Mouse (Mus musculus): ENCODE data around the gene Ntsr1. TPM values are rescaled to one million over a fixed set of nuclear protein-coding genes. Genes with fewer than 3 reads are reported as not detected.
A peak's percentile ranks its signal among the peaks of the same experiment; 100 is the strongest.

The Ntsr1 gene
- polyA plus RNA-seq, 1 experiment from 2014 or later = 0.11 TPM

GRCm38 (mm10) chr2:180588736-180589122, 89.0 kb downstream of the Ntsr1 start:
- H3K9me3 ChIP-seq (ENCODE audit: control insufficient read depth, low read length) = no peaks in the 10 kb centered on the region
- peak; percentile 19 for ATAC-seq (ENCODE audit: low FRiP score, low TSS enrichment)
- peak overlapping the region; percentile 94 for H3K4me3 ChIP-seq (ENCODE audit: low read depth, low read length)
- no peak for DNase-seq (ENCODE audit: low spot score)
- peak; percentile 58 for TF ChIP-seq CTCF (IDR thresholded peaks at IDR 0.05; ENCODE audit: low read depth)
- TF ChIP-seq EP300 (optimal IDR thresholded peaks at IDR 0.05) = no peak
- peak overlapping the region; percentile 88 for H3K4me2 ChIP-seq (replicated peaks; ENCODE audit: low read depth)
- peak overlapping the region; percentile 87 for H3K9ac ChIP-seq (ENCODE audit: low read length)
- no peaks in the 10 kb centered on the region for H3K27me3 ChIP-seq (ENCODE audit: control insufficient read depth, insufficient read depth, low read length)
- H3K27ac ChIP-seq (replicated peaks) = peak overlapping the region; percentile 92
- 47% methylated on average over 6 of the region's 6 CpGs for WGBS
- peaks cover 13% of the 10 kb centered on the region; the same call in 1 of the 2 replicates for H3K36me3 ChIP-seq (ENCODE audit: control insufficient read depth, insufficient read depth, low read length)
- H3K4me1 ChIP-seq (replicated peaks; ENCODE audit: control insufficient read depth, insufficient read depth) = peaks cover 4% of the 10 kb centered on the region; the same call in 1 of the 2 replicates

- Histone ChIP-seq H3K9ac (ENCODE audit: low read length) (peak within 1 kb of the TSS; percentile 87), H3K4me1 (replicated peaks; ENCODE audit: control insufficient read depth, insufficient read depth) (peaks cover 4% of the 10 kb centered on the region; the same call in 1 of the 2 replicates), H3K4me2 (replicated peaks; ENCODE audit: low read depth) (peak within 1 kb of the TSS; percentile 88), H3K36me3 (ENCODE audit: control insufficient read depth, insufficient read depth, low read length) (peaks cover 17% of the 10 kb centered on the region), H3K9me3 (ENCODE audit: control insufficient read depth, low read length) (no peaks in the 10 kb centered on the region), H3K27ac (replicated peaks) (peak within 1 kb of the TSS; percentile 92), H3K27me3 (ENCODE audit: control insufficient read depth, insufficient read depth, low read length) (no peaks in the 10 kb centered on the region), H3K4me3 (ENCODE audit: low read depth, low read length) (peak within 1 kb of the TSS; percentile 94)
- ATAC-seq (ENCODE audit: low FRiP score, low TSS enrichment) (peak; percentile 88), DNase-seq (ENCODE audit: low spot score) (peak; percentile 84)
- TF ChIP-seq CTCF (IDR thresholded peaks at IDR 0.05; ENCODE audit: low read depth) (peak; percentile 49), EP300 (optimal IDR thresholded peaks at IDR 0.05) (no peak)
- WGBS = under 1% methylated on average over 53 of the region's 67 CpGs
Observed at GRCm38 (mm10) chr2:180589123-180589831, 89.5 kb downstream of the Ntsr1 start, which contains the start of gene Ogfr. Gene Ogfr, plus strand, starts transcription at chr2:180589245.

Other genes with a start within 250 kb of the Ntsr1 start
- gene Rps21, start 242.6 kb upstream of the Ntsr1 start, polyA plus RNA-seq (2015; fragmentation: Nextera tagmentation; extraction: Ambion mirVana) = 604 and 680 TPM in 2 replicates
- gene Cables2, start 226.5 kb upstream of the Ntsr1 start, polyA plus RNA-seq (2015; fragmentation: Nextera tagmentation; extraction: Ambion mirVana) = 7.5 and 8.5 TPM in 2 replicates
- gene Rbbp8nl, start 210.1 kb upstream of the Ntsr1 start, polyA plus RNA-seq (2015; fragmentation: Nextera tagmentation; extraction: Ambion mirVana) = 1.2 and 1.8 TPM in 2 replicates
- 5.9 and 6.6 TPM in 2 replicates for gene Gata5, start 165.3 kb upstream of the Ntsr1 start, polyA plus RNA-seq (2015; fragmentation: Nextera tagmentation; extraction: Ambion mirVana)
- gene Slco4a1, start 43.7 kb upstream of the Ntsr1 start, polyA plus RNA-seq (2015; fragmentation: Nextera tagmentation; extraction: Ambion mirVana) = 4.2 and 5.6 TPM in 2 replicates
- 15.9 and 16.1 TPM in 2 replicates for gene Mrgbp, start 81.3 kb downstream of the Ntsr1 start, polyA plus RNA-seq (2015; fragmentation: Nextera tagmentation; extraction: Ambion mirVana)
- gene Ogfr, start 89.3 kb downstream of the Ntsr1 start, polyA plus RNA-seq (2015; fragmentation: Nextera tagmentation; extraction: Ambion mirVana) = 23.9 and 24.5 TPM in 2 replicates
- 1.6 TPM in 2 replicates for gene Col9a3, start 97.8 kb downstream of the Ntsr1 start, polyA plus RNA-seq (2015; fragmentation: Nextera tagmentation; extraction: Ambion mirVana)
- gene Tcfl5, start 142.7 kb downstream of the Ntsr1 start, polyA plus RNA-seq (2015; fragmentation: Nextera tagmentation; extraction: Ambion mirVana) = 0.05 and 0.22 TPM in 2 replicates
- 7.4 and 9.7 TPM in 2 replicates for gene Dido1, start 210.0 kb downstream of the Ntsr1 start, polyA plus RNA-seq (2015; fragmentation: Nextera tagmentation; extraction: Ambion mirVana)
- gene Gid8, start 210.1 kb downstream of the Ntsr1 start, polyA plus RNA-seq (2015; fragmentation: Nextera tagmentation; extraction: Ambion mirVana) = 59.6 and 60.7 TPM in 2 replicates
- gene Slc17a9, start 225.3 kb downstream of the Ntsr1 start, polyA plus RNA-seq (2015; fragmentation: Nextera tagmentation; extraction: Ambion mirVana) = 3.0 and 3.6 TPM in 2 replicates

All from stomach, postnatal 0 days (tissue).